Mouse (Mus musculus): ENCODE measurements around the gene Mterf4. TPM values are rescaled to one million over a fixed set of nuclear protein-coding genes. Genes with fewer than 3 reads are reported as not detected.
A peak's percentile ranks its signal among the peaks of the same experiment; 100 is the strongest.
"Not testable (repeated sequence)": the region's sequence is repeated elsewhere in the genome, so short reads cannot be mapped to it uniquely, and the experiment has no call there.

Mterf4 gene
- total RNA-seq (2021): 10 to 100 TPM; 32.8 to 37.4 TPM
- long read RNA-seq, experiment 1, transcript Mterf4-201 (4 exons, 1,366 nt): major isoform, 16 of 30 reads
- long read RNA-seq, experiment 1, partial matches to known transcripts: 4 of 30 reads
- long read RNA-seq, experiment 1, other reads (novel, unspliced or antisense): 9 of 30 reads
- long read RNA-seq, experiment 2, transcript Mterf4-201 (4 exons, 1,366 nt): major isoform, 13 of 23 reads
- long read RNA-seq, experiment 2, partial matches to known transcripts: 3 of 23 reads
- long read RNA-seq, experiment 2, other reads (novel, unspliced or antisense): 3 of 23 reads

DNA sequence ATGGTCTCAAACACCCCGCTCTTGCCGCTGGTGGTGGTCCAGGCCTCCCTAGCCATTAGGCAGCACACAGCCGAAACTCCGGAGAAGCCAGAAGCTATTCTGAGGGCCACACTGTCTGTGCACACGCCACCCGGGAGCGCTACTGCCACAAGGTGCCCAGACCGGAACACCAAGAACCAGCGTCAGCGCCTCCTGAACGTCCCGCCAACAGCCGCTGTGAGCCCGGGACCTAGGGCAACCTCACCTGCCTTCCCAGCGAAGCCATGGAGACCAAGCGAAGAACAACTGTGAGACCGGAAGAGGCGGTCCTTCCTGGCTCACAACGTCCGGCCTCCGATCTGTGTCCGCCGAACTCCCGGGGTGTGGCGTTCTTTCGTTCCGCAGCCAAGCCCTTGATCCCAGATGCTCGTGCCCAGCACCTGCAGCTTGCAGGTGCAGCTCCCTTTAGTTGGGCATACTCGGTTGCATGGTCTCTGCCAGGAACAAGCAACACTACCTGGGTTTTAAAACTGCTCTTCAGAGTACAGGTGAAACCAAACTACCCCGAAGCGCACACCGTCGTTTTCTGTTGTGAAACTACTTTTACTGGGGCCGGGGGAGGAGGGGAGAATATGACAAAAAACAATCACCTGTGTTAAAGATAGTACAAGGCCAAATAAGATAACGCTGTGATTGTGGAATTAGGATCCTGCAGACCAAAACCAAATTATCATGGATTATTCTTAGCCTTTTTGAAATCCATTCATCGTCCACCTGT lies at the start of gene Mterf4:
Gene Mterf4, minus strand, starts transcription at position 335 of the 757 bp plus-strand sequence.
- peak; percentile 87 for DNase-seq

DNA sequence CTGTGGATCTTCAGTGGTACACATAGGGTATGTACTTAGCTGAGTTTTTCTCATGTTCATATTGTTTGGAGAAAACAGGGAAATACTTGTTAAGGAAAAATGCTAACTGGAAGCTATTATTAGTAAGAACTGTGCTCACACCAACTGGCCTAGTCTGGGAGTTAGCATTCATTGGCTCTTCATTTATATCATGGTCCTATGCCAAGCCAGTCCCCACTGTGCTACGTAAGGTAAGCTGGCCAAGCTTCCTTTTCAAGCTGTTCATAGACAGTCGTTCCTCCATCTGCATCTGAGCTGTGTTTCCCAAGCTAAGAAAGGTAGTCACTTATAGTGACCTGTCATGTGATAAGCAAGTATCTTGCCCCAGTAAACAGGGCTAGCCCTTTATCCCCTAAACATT lies 47.0 kb upstream of the Mterf4 start:
- DNase-seq: no peak

DNA sequence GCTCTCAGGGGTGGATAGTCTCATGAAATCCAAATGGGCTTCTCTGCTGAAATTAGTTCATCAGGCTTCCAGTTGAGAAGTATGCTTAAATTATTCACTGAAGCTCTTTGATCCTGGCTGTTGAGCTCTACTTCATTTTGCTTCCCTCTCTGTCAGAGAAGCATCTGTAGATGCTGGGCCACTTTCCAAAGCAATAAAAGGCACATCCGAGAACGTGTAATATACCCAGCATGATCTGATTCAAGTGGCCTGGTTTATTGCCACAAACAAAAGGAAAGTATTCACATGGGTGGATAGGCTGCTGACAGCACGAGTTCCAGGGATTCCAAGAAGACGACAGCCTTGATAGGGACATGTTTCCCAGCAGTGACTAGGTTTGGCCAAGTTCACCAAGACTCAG lies 44.0 kb upstream of the Mterf4 start:
- DNase-seq: no peak

DNA sequence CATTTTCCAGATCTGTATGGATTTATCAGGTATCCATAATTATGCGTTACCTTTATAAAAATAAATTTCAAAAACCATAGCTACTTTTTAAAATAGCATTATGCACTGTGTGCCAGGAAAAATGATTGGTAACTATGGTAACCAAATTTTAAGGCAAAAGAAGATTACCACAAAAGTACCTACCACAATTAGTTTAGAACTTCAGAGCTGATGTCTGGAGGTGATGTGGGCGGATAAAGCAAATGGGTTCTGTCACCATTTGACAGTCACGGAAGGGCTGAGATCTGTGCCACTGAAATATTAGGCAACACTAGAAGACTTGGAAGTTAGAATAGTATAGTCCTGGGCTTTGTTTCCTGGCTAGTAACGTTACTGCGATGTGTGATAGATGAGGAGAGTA lies 41.5 kb upstream of the Mterf4 start:
- no peak for DNase-seq

DNA sequence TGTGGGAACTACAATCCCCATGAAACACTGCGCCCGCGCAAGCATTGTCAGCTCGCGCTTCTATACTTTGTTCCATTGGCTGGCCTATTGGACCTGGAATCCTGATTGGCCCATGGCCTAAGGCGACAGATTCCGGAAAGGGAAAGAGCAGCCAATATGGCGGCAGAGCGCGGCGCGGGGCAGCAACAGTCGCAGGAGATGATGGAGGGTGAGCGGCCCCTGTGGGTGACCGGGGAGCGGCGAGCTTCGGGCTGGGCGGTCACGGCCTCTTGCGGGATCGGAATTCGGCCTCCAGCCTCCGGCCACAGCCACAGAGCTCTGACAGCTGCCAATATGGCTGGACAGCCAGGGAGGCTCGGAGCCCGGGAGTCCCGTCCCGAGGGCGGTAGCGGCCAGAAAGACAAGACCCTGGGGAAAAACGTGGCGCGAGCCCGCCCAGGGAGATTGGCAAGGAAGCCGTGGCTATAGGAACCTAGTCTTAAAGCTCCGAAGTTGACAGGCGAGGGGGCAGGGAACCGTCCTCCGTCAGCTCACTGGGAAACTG lies 37.9 kb upstream of the Mterf4 start:
- peak; percentile 94 for DNase-seq

DNA sequence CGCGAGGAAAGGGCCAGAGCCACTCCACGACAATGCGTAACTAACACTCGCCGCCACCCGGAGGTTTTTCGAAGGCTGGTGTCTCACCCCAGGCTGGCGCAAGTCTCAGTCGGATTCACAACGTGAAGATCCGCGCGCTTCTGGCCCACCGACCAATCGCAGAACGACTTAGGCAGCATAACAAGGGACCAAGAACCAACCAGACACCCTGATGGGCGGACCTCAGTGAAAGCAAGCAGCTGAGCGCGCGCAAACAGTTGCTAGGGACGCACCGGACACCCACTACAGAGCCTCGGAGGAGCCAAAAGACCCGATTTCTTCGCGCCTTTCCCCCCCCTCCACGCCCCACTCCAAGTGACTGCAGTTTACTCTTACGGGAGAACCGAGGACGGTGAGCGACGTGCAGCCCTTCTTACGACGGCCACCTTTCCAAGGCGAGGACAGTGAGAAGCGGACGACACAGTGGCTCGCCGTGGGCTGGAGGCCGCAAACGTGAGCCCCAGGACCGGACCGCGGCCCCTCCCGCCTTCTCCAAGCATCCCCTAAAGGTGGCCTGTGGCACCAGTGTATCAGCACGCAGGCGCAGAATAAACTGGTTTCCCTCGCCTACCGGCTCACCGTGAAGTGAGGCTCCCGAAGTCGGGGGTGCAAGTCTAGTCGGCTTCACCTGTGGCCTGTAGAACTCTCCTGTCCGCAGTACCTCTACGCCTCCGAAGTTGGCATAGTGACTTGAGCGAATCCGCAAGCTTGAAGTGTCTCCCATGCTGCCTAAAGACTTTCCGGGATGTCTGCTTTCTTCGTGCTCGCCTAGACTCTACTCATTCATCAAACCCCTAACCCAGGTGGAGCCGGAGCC lies 37.2 kb upstream of the Mterf4 start, which contains the start of the genes Ppp1r7 and Pask:
Gene Ppp1r7, plus strand, starts transcription at position 207 of the 856 bp plus-strand sequence.
Gene Pask, minus strand, starts transcription at position 835 of the 856 bp plus-strand sequence.
- DNase-seq: peak; percentile 95

DNA sequence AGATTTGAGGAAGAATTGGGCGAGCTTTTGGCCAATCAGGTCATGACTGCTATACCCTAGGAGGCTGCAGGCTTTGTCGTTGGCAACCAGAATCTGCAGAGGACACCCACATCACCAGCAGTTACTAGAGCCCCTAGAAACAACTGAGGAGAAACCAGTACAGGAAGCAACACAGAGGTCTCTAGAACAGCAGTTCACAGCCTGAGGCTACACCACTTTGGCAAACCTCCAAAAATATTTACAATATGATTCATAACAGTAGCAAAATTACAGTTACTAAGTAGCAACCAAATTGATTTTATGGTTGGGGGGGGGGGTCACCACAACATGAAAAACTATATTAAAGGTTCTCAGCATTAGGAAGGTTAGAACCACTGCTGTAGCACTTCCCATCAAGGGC lies 28.9 kb upstream of the Mterf4 start:
- DNase-seq: no peak

DNA sequence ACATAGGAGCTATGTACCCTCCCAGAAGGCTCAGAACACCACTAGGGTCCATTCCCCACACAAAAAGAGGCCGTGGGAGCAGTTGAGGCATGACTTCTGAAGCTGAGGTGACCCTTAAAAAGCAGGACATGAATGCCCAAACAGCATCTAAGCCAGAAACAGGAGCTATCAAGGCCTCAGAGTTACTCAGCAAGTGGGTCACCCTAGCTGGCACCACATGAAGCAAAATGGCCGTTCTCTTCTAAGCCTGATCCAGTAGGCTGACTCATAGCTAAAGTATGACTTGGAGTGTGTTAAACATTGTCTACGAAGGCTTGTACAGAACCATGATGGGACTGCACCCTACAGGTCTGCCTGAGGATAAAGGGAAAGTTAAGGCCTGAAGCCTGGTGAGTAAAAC lies 20.7 kb upstream of the Mterf4 start:
- peak; percentile 27 for DNase-seq

DNA sequence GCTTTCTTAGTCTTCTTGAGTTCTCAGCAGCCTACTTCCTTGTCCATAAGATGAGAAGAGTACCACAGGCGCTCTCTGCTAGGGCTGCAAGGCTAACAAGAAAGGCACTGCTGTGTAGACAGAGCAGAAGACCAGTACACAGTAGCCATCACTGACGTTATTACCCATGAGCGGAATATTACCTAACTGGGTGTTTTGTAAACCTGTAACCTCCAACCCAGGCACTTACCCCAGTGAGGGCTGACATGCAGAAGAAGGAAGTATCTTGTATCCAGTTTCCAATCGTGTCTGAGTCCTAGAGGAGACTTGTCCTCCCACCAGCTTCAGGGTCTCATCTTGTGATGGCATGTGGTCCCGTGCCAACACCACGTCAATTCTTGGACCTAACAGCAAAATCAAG lies 18.3 kb upstream of the Mterf4 start:
- no peak for DNase-seq

DNA sequence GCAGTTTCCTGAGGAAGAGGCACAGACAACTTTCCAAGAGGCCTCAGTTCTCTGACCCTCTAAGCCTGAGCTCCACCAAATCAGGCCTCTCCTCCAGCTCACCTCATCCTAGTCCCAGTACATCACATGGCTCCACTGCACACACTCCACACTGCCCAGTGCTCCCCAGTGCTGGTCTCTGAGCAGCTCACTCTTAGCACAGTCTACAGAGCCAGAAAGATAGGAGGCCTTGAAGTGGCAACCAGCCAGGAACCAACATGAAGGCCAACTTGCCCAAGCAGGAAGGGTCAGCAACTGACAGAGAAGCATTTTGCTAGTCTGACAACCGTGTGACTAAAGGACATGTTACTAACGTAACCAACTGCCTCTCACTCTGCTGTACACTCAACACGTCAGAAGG lies 5.1 kb downstream of the Mterf4 start:
- DNase-seq: peak; percentile 74

DNA sequence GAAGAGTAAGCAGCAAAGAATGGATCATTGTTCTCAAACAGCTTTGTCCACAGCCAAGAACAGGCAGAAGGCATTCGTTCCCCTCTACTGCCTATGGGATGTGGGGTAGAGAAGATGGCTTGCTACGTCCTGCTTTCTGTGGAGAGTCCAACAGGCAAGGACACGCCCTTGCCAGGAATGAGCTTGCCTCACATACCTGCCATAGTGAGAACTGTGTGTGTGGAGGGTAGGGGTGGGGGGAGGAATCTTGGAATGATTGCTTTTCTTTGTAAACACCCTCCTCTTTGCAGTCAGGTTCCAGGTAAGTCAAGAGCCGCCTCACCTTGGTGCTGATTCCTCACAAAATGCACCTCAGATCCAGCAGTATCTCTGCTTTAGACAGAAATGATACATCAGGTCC lies 5.9 kb downstream of the Mterf4 start:
- no peak for DNase-seq

DNA sequence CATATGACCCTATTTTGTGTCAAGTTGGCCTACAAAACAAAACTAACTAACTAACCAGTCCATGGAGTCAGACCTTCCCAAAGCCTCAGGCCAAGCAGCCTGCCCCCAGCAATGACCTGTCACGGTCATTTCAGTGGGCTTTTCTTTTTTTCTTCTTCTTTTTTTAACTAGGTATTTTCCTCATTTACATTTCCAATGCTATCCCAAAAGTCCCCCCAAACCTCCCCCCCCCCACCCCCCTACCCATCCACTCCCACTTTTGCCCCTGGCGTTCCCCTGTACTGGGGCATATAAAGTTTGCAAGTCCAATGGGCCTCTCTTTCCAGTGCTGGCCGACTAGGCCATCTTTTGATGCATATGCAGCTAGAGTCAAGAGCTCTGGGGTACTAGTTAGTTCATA lies 11.2 kb downstream of the Mterf4 start:
- not testable (repeated sequence) for DNase-seq

DNA sequence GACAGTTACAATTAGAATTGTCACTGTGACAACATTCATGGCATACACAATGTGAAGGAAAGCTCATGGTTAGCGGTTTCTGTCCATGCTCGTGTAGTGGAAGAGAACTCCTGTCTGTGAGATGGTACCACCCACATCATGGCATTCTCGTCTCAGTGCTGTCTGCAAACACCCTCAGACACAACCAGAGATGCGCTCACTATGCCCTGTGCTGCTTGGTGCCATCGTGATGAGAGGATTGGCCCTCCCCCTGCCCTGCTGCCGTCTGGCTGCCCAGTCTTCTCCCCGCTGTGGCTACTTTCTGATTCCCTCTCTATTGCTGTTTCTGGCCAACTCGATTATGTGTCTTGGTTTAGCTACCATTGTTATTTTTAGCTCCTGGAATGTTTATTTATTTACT lies 13.7 kb downstream of the Mterf4 start:
- DNase-seq: no peak

DNA sequence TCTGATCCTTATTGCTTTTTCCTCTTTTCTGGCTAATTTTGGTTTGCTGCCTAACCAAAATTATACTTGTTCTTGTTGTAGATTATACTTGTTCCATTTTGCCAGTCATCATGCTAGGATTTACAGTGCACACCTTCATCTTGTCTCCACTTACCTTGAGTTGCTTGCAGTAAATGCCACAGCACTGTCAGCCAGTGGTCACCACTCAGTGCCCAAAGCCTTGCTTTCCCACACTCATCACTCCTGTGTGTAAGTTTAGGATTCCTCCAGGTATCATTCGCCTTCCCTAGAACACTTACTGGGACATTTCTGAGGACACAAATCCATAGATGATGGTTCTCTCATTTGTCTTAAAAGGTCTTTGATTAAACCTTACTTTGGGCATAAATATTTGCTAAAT lies 14.1 kb downstream of the Mterf4 start:
- no peak for DNase-seq

DNA sequence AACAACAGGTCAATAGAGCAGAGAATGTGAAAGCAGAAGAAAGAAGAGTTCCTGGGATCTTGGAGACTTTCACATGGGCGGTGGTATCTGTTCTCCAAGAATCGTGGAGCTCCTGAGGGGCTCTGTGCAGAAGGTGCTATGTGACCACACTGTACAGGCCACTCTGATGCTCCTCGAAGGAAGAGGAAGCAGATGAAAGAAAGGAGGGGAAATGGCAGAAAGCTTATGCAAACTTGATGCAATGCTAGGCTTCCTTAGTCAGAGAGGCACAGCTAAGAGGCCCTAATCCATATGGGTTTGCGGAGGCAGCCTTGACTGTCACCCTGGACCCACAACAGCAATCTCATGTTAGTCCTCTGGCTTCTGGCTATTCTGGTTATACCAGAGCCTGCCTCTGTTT lies 14.8 kb downstream of the Mterf4 start:
- DNase-seq: no peak

DNA sequence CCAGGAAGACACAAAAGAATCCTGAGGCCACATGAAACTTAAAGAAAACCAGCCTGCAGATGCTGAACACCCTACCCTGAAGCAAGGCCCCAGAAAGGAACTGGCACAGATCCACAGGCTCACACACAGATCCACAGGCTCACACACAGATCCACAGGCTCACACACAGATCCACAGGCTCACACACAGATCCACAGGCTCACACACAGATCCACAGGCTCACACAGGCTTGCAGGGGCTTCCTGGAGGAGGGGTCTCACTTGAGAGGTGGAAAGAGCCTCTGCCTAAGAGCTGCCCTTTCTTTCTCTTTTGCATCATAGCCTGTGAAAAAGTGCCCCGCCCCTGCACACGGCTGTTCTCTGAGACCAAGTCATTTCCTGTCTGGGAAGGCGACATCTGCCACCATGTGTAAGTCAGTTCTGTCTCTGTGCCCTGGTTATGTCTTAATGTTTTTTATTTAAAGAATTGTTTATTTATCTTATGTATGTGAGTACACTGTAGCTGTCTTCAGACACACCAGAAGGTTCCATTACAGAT lies 16.0 kb downstream of the Mterf4 start:
- DNase-seq: no peak

DNA sequence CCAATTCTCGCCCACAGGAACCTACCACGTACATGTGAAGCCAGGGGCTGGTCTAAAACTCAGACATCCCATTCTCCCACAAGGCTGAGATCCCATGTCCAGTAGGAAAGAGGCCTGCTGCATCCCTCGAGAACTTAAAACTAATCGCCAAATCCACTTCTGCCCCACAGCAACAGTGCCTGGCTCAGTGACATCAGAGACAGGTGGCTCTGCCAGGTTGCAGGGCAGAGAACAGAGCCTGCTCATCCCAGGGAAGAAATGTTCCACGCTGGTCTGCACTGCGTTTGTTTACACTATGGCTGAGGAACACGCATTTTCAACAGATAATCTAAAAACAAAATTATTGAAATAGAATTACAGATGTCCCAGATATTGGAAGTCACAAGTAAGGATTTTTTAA lies 28.7 kb downstream of the Mterf4 start:
- DNase-seq: no peak

DNA sequence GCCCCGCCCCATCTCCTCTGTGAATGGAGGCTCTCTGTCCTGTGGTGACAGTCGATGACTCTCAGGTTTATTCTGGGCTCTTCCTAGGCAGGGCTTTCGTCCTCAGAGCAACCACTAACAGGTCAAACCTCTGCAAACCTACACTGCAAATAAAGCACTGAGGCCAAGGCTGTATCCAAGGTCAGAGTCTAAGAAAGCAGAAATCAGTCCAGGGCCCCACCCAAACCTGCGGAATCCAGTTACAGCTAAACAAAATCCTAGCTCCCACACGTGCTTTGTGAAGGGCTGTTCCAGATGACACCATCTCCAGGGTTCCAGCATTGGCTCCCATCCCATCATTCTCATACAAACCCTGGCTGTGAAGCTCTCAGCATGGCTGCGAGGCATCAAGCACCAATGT lies 30.2 kb downstream of the Mterf4 start:
- no peak for DNase-seq

DNA sequence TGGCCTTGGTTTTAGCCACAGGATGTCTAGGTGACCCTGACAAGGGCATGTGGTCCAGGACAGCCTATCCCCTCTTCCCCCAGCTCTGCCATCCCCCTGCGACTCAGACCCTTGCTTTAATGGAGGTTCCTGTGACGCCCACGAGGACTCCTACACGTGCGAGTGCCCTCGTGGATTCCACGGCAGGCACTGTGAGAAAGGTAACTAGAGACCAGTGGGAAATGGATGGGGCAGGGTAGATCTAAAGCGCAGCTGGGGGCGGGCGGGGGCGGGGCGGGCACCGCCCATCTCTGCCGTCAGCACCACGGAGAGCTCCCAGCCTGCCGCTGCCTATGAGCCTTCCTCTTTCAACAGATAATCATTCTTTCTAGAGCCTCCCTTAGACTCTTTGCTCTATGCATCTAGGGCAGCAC lies 33.3 kb downstream of the Mterf4 start:
- peak; percentile 71 for DNase-seq

DNA sequence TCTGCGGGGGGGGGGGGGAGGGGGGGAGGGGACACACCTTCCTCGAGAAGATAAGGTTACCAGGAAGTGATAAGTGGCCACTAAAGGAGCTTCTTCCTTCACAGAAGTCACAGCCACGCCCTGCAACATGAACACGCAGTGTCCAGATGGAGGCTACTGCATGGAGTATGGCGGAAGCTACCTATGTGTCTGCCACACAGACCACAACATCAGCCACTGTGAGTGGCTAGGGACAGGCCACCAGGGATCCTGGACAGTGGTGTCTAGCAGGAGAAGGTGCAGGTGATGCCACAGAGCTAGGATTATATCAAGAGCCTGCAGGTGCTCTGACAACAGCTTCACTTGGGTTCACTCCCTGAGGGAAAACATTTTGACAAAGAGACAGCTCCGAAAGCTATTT lies 34.0 kb downstream of the Mterf4 start:
- DNase-seq: no peak

DNA sequence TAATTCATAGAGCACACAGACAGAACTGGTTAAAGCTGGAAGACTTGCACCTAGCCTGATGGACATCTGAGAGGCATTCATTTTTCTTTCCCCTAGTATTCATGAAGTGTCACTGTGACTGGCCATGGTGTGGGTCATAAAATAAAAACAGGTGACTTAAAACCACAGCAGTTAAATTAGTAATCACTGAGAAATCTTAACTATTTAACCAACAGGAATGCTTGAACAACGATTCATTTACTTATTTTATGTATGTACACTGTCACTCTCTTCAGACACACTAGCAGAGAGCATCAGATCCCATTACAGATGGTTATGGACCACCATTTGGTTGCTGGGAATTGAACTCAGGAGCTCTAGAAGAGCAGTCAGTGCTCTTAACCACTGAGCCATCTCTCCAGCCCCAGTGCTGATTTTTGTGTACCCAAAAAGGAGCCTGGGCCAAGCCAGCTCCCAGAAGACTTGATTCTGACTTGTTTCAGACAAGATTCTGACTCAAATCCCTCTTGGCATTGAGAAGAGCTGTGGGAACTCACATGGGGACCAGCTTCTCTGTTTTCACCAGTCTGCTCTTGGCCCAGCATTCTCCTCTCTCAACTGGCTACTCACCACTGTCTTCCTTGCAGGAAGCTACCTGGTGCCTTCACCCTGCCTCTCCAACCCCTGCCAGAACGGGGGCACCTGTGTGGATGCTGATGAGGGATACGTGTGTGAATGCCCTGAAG lies 35.0 kb downstream of the Mterf4 start:
- DNase-seq: no peak

DNA sequence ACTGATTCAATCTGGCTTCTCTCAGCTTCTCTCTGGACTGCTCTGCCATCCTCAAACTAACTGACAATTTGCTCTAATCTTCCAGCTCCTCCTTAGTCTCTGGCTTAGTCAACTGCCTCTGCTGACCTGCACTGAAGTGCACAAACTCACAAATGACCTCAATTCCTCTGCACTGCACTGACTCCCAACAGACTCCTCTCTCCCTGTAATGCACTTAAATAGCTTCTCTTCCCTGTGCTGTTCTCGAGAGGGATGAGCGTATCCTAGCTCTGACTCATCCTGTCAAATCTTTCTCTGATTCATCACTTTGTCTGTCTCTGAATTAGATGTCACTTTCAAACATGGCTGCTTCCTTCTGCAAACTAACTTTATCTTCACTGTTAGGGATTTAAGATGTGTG lies 37.5 kb downstream of the Mterf4 start:
- DNase-seq: no peak

Data from adrenal gland, postnatal 10 days (tissue).